Mouse (Mus musculus): ENCODE measurements around the gene Slc10a1. TPM values are rescaled to one million over a fixed set of nuclear protein-coding genes. Genes with fewer than 3 reads are reported as not detected.

Gene Slc10a1
- total and polyA plus RNA-seq, 2 experiments = 508 to 1,387 TPM

- Histone ChIP-seq H3K79me2 (ENCODE audit: control insufficient read depth, insufficient read depth, low read length) (no peaks in the 10 kb centered on the region), H3K36me3 (ENCODE audit: control insufficient read depth, insufficient read depth, low read length) (no peaks in the 10 kb centered on the region), H3K27ac (replicated peaks; ENCODE audit: insufficient read depth, low read depth, low read length) (no peak overlapping the region), H3K27me3 (ENCODE audit: control insufficient read depth, insufficient read depth, low read length) (no peaks in the 10 kb centered on the region), H3K9ac (ENCODE audit: low read depth, low read length) (no peak overlapping the region), H3K4me1 (ENCODE audit: control insufficient read depth, insufficient read depth, low read length) (peaks cover 25% of the 10 kb centered on the region), H3K4me3 (ENCODE audit: insufficient read depth, low read depth, low read length) (no peak overlapping the region)
- DNase-seq (ENCODE audit: extremely low read depth, low read depth, low spot score) = peak; percentile 49
- no peak for TF ChIP-seq CTCF (IDR thresholded peaks at IDR 0.05; ENCODE audit: low read depth, low read length)
- TF ChIP-seq POLR2A (IDR thresholded peaks at IDR 0.05; ENCODE audit: extremely low read depth, insufficient read depth, low read length) = no peak
- WGBS = 67% methylated on average over 3 of the region's 3 CpGs
Observed at GRCm38 (mm10) chr12:80924205-80924604, 44.3 kb downstream of the Slc10a1 start.

GRCm38 (mm10) chr12:80923602-80924001, 44.9 kb downstream of the Slc10a1 start:
- WGBS = 42% methylated on average over 5 of the region's 5 CpGs
- no peak for TF ChIP-seq CTCF (IDR thresholded peaks at IDR 0.05; ENCODE audit: low read depth, low read length)
- no peak for TF ChIP-seq POLR2A (IDR thresholded peaks at IDR 0.05; ENCODE audit: extremely low read depth, insufficient read depth, low read length)
- no peak for DNase-seq (ENCODE audit: extremely low read depth, low read depth, low spot score)
- no peaks in the 10 kb centered on the region for H3K36me3 ChIP-seq (ENCODE audit: control insufficient read depth, insufficient read depth, low read length)
- H3K27ac ChIP-seq (replicated peaks; ENCODE audit: insufficient read depth, low read depth, low read length) = no peak overlapping the region
- no peaks in the 10 kb centered on the region for H3K79me2 ChIP-seq (ENCODE audit: control insufficient read depth, insufficient read depth, low read length)
- H3K27me3 ChIP-seq (ENCODE audit: control insufficient read depth, insufficient read depth, low read length) = no peaks in the 10 kb centered on the region
- H3K4me3 ChIP-seq (ENCODE audit: insufficient read depth, low read depth, low read length) = no peak overlapping the region
- peaks cover 22% of the 10 kb centered on the region for H3K4me1 ChIP-seq (ENCODE audit: control insufficient read depth, insufficient read depth, low read length)
- H3K9ac ChIP-seq (ENCODE audit: low read depth, low read length) = no peak overlapping the region

- no peaks in the 10 kb centered on the region for H3K27me3 ChIP-seq (ENCODE audit: control insufficient read depth, insufficient read depth, low read length)
- peaks cover 21% of the 10 kb centered on the region for H3K4me1 ChIP-seq (ENCODE audit: control insufficient read depth, insufficient read depth, low read length)
- H3K27ac ChIP-seq (replicated peaks; ENCODE audit: insufficient read depth, low read depth, low read length) = no peak overlapping the region
- no peak overlapping the region for H3K9ac ChIP-seq (ENCODE audit: low read depth, low read length)
- H3K79me2 ChIP-seq (ENCODE audit: control insufficient read depth, insufficient read depth, low read length) = no peaks in the 10 kb centered on the region
- DNase-seq (ENCODE audit: extremely low read depth, low read depth, low spot score) = no peak
- H3K4me3 ChIP-seq (ENCODE audit: insufficient read depth, low read depth, low read length) = no peak overlapping the region
- H3K36me3 ChIP-seq (ENCODE audit: control insufficient read depth, insufficient read depth, low read length) = no peaks in the 10 kb centered on the region
- 12% methylated on average over 7 of the region's 7 CpGs for WGBS
- TF ChIP-seq CTCF (IDR thresholded peaks at IDR 0.05; ENCODE audit: low read depth, low read length) = no peak
- no peak for TF ChIP-seq POLR2A (IDR thresholded peaks at IDR 0.05; ENCODE audit: extremely low read depth, insufficient read depth, low read length)
Observed at GRCm38 (mm10) chr12:80922869-80923268, 45.6 kb downstream of the Slc10a1 start.

GRCm38 (mm10) chr12:80921301-80921700, 47.2 kb downstream of the Slc10a1 start:
- 94% methylated on average over 5 of the region's 5 CpGs for WGBS
- no peak overlapping the region for H3K9ac ChIP-seq (ENCODE audit: low read depth, low read length)
- DNase-seq (ENCODE audit: extremely low read depth, low read depth, low spot score) = no peak
- H3K27ac ChIP-seq (replicated peaks; ENCODE audit: insufficient read depth, low read depth, low read length) = no peak overlapping the region
- H3K79me2 ChIP-seq (ENCODE audit: control insufficient read depth, insufficient read depth, low read length) = no peaks in the 10 kb centered on the region
- peaks cover 21% of the 10 kb centered on the region for H3K4me1 ChIP-seq (ENCODE audit: control insufficient read depth, insufficient read depth, low read length)
- H3K27me3 ChIP-seq (ENCODE audit: control insufficient read depth, insufficient read depth, low read length) = no peaks in the 10 kb centered on the region
- no peak for TF ChIP-seq POLR2A (IDR thresholded peaks at IDR 0.05; ENCODE audit: extremely low read depth, insufficient read depth, low read length)
- no peak for TF ChIP-seq CTCF (IDR thresholded peaks at IDR 0.05; ENCODE audit: low read depth, low read length)
- no peak overlapping the region for H3K4me3 ChIP-seq (ENCODE audit: insufficient read depth, low read depth, low read length)
- no peaks in the 10 kb centered on the region for H3K36me3 ChIP-seq (ENCODE audit: control insufficient read depth, insufficient read depth, low read length)

GRCm38 (mm10) chr12:80917764-80918163, 50.7 kb downstream of the Slc10a1 start:
- H3K79me2 ChIP-seq (ENCODE audit: control insufficient read depth, insufficient read depth, low read length) = no peaks in the 10 kb centered on the region
- no peaks in the 10 kb centered on the region for H3K27me3 ChIP-seq (ENCODE audit: control insufficient read depth, insufficient read depth, low read length)
- no peak overlapping the region for H3K27ac ChIP-seq (replicated peaks; ENCODE audit: insufficient read depth, low read depth, low read length)
- no peak overlapping the region for H3K9ac ChIP-seq (ENCODE audit: low read depth, low read length)
- 64% methylated on average over 7 of the region's 7 CpGs for WGBS
- peak; percentile 48 for DNase-seq (ENCODE audit: extremely low read depth, low read depth, low spot score)
- no peaks in the 10 kb centered on the region for H3K36me3 ChIP-seq (ENCODE audit: control insufficient read depth, insufficient read depth, low read length)
- no peak for TF ChIP-seq POLR2A (IDR thresholded peaks at IDR 0.05; ENCODE audit: extremely low read depth, insufficient read depth, low read length)
- peak; percentile 85 for TF ChIP-seq CTCF (IDR thresholded peaks at IDR 0.05; ENCODE audit: low read depth, low read length)
- H3K4me3 ChIP-seq (ENCODE audit: insufficient read depth, low read depth, low read length) = no peak overlapping the region
- peaks cover under 1% of the 10 kb centered on the region; the same call in 1 of the 2 replicates for H3K4me1 ChIP-seq (ENCODE audit: control insufficient read depth, insufficient read depth, low read length)

GRCm38 (mm10) chr12:80909631-80910030, 58.9 kb downstream of the Slc10a1 start:
- Histone ChIP-seq H3K27ac (replicated peaks; ENCODE audit: insufficient read depth, low read depth, low read length) (peak overlapping the region; percentile 75), H3K79me2 (ENCODE audit: control insufficient read depth, insufficient read depth, low read length) (no peaks in the 10 kb centered on the region), H3K4me3 (ENCODE audit: insufficient read depth, low read depth, low read length) (no peak overlapping the region), H3K9ac (ENCODE audit: low read depth, low read length) (no peak overlapping the region), H3K4me1 (ENCODE audit: control insufficient read depth, insufficient read depth, low read length) (peaks cover 6% of the 10 kb centered on the region; the same call in 1 of the 2 replicates), H3K27me3 (ENCODE audit: control insufficient read depth, insufficient read depth, low read length) (no peaks in the 10 kb centered on the region), H3K36me3 (ENCODE audit: control insufficient read depth, insufficient read depth, low read length) (no peaks in the 10 kb centered on the region)
- peak; percentile 100 for DNase-seq (ENCODE audit: extremely low read depth, low read depth, low spot score)
- WGBS = 23% methylated on average over 8 of the region's 8 CpGs
- TF ChIP-seq POLR2A (IDR thresholded peaks at IDR 0.05; ENCODE audit: extremely low read depth, insufficient read depth, low read length) = no peak
- no peak for TF ChIP-seq CTCF (IDR thresholded peaks at IDR 0.05; ENCODE audit: low read depth, low read length)

Other genes starting within 250 kb of the Slc10a1 start
- not detected in 2 replicates for gene Ccdc177, start 208.0 kb downstream of the Slc10a1 start, total RNA-seq (2014; rRNA removed)
- not detected in 2 replicates for gene Ccdc177, start 208.0 kb downstream of the Slc10a1 start, polyA plus RNA-seq (2012; rRNA removed)
- 20.1 and 27.5 TPM in 2 replicates for gene Susd6, start 178.2 kb downstream of the Slc10a1 start, total RNA-seq (2014; rRNA removed)
- gene Susd6, start 178.2 kb downstream of the Slc10a1 start, polyA plus RNA-seq (2012; rRNA removed) = 21.8 and 22.3 TPM in 2 replicates
- gene Srsf5, start 23.2 kb downstream of the Slc10a1 start, total RNA-seq (2014; rRNA removed) = 232 and 331 TPM in 2 replicates
- 198 and 238 TPM in 2 replicates for gene Srsf5, start 23.2 kb downstream of the Slc10a1 start, polyA plus RNA-seq (2012; rRNA removed)
- 28.3 and 36.6 TPM in 2 replicates for gene Smoc1, start 58.1 kb upstream of the Slc10a1 start, total RNA-seq (2014; rRNA removed)
- 50.7 and 65.7 TPM in 2 replicates for gene Smoc1, start 58.1 kb upstream of the Slc10a1 start, polyA plus RNA-seq (2012; rRNA removed)

Measured in liver, adult 2 months (tissue).